Mouse (Mus musculus): ENCODE data around the gene Evc2. TPM values are rescaled to one million over a fixed set of nuclear protein-coding genes. Genes with fewer than 3 reads are reported as not detected.
A peak's percentile ranks its signal among the peaks of the same experiment; 100 is the strongest.

Evc2 gene
- polyA plus RNA-seq, 1 experiment from 2014 or later, result 1.9 TPM

- no peaks in the 10 kb centered on the region for H3K9me3 ChIP-seq (replicated peaks)
- H3K9ac ChIP-seq, result no peak overlapping the region
- H3K4me2 ChIP-seq, result no peak overlapping the region
- no peak for ATAC-seq (ENCODE audit: low read depth)
- no peaks in the 10 kb centered on the region for H3K27me3 ChIP-seq
- 0 out of 2 replicates have a peak, but pooled peaks cover 4% of the 10 kb centered on the region for H3K36me3 ChIP-seq
- H3K27ac ChIP-seq, result no peak overlapping the region
- H3K4me3 ChIP-seq (replicated peaks), result no peak overlapping the region
- no peaks in the 10 kb centered on the region for H3K4me1 ChIP-seq (replicated peaks)
- DNase-seq, result no peak
Measured at GRCm38 (mm10) chr5:37365751-37366150, 27.5 kb downstream of the Evc2 start.

GRCm38 (mm10) chr5:37368796-37369195 lies 30.5 kb downstream of the Evc2 start:
- no peak overlapping the region for H3K27ac ChIP-seq
- no peak for DNase-seq
- no peak overlapping the region for H3K4me2 ChIP-seq
- 73% methylated on average over 8 of the region's 8 CpGs for WGBS (ENCODE audit: insufficient replicate concordance)
- H3K36me3 ChIP-seq, result peaks cover 10% of the 10 kb centered on the region; the same call in 1 of the 2 replicates
- no peak for ATAC-seq (ENCODE audit: low read depth)
- no peak overlapping the region for H3K9ac ChIP-seq
- no peaks in the 10 kb centered on the region for H3K9me3 ChIP-seq (replicated peaks)
- H3K4me3 ChIP-seq (replicated peaks), result no peak overlapping the region
- H3K4me1 ChIP-seq (replicated peaks), result no peaks in the 10 kb centered on the region
- H3K27me3 ChIP-seq, result no peaks in the 10 kb centered on the region

- no peak overlapping the region for H3K4me3 ChIP-seq (replicated peaks)
- 67% methylated on average over 7 of the region's 7 CpGs for WGBS (ENCODE audit: insufficient replicate concordance)
Measured at GRCm38 (mm10) chr5:37377376-37377775, 39.1 kb downstream of the Evc2 start.

GRCm38 (mm10) chr5:37380641-37381040 lies 42.3 kb downstream of the Evc2 start:
- H3K4me3 ChIP-seq (replicated peaks), result no peak overlapping the region
- no peak overlapping the region for H3K27ac ChIP-seq
- no peaks in the 10 kb centered on the region for H3K4me1 ChIP-seq (replicated peaks)
- H3K27me3 ChIP-seq, result no peaks in the 10 kb centered on the region
- DNase-seq, result no peak
- WGBS (ENCODE audit: insufficient replicate concordance), result 70% methylated on average over 4 of the region's 4 CpGs
- peaks cover 4% of the 10 kb centered on the region; the same call in 1 of the 2 replicates for H3K36me3 ChIP-seq
- H3K9me3 ChIP-seq (replicated peaks), result no peaks in the 10 kb centered on the region
- no peak overlapping the region for H3K9ac ChIP-seq
- H3K4me2 ChIP-seq, result no peak overlapping the region
- ATAC-seq (ENCODE audit: low read depth), result no peak

More at GRCm38 (mm10) chr5:37377376-37377775, 39.1 kb downstream of the Evc2 start:
- no peaks in the 10 kb centered on the region for H3K4me1 ChIP-seq (replicated peaks)
- DNase-seq (no peak), ATAC-seq (ENCODE audit: low read depth) (no peak)
- H3K9ac ChIP-seq, result no peak overlapping the region
- peaks cover 4% of the 10 kb centered on the region; the same call in 1 of the 2 replicates for H3K36me3 ChIP-seq
- no peaks in the 10 kb centered on the region for H3K9me3 ChIP-seq (replicated peaks)
- no peak overlapping the region for H3K27ac ChIP-seq
- H3K27me3 ChIP-seq, result no peaks in the 10 kb centered on the region
- no peak overlapping the region for H3K4me2 ChIP-seq

GRCm38 (mm10) chr5:37383570-37383969 lies 45.3 kb downstream of the Evc2 start:
- 74% methylated on average over 3 of the region's 3 CpGs for WGBS (ENCODE audit: insufficient replicate concordance)

GRCm38 (mm10) chr5:37388646-37389045 lies 50.3 kb downstream of the Evc2 start:
- 65% methylated on average over 3 of the region's 3 CpGs for WGBS (ENCODE audit: insufficient replicate concordance)
- DNase-seq (no peak), ATAC-seq (ENCODE audit: low read depth) (no peak)
- H3K4me3 ChIP-seq (replicated peaks), result no peak overlapping the region
- no peak overlapping the region for H3K9ac ChIP-seq
- H3K27ac ChIP-seq, result no peak overlapping the region
- no peaks in the 10 kb centered on the region for H3K27me3 ChIP-seq
- H3K4me1 ChIP-seq (replicated peaks), result peaks cover 9% of the 10 kb centered on the region
- no peaks in the 10 kb centered on the region for H3K36me3 ChIP-seq
- H3K4me2 ChIP-seq, result no peak overlapping the region
- H3K9me3 ChIP-seq (replicated peaks), result no peaks in the 10 kb centered on the region

More at GRCm38 (mm10) chr5:37383570-37383969, 45.3 kb downstream of the Evc2 start:
- no peak overlapping the region for H3K4me3 ChIP-seq (replicated peaks)
- ATAC-seq (ENCODE audit: low read depth) (no peak), DNase-seq (no peak)
- H3K9ac ChIP-seq, result no peak overlapping the region
- H3K9me3 ChIP-seq (replicated peaks), result no peaks in the 10 kb centered on the region
- H3K4me2 ChIP-seq, result no peak overlapping the region
- H3K27ac ChIP-seq, result no peak overlapping the region
- no peaks in the 10 kb centered on the region for H3K27me3 ChIP-seq
- H3K36me3 ChIP-seq, result peaks cover 4% of the 10 kb centered on the region; the same call in 1 of the 2 replicates
- no peaks in the 10 kb centered on the region for H3K4me1 ChIP-seq (replicated peaks)

GRCm38 (mm10) chr5:37389808-37390495 lies 51.7 kb downstream of the Evc2 start:
- H3K4me3 ChIP-seq (replicated peaks), result no peak overlapping the region
- DNase-seq (no peak), ATAC-seq (ENCODE audit: low read depth) (no peak)
- H3K9ac ChIP-seq, result no peak overlapping the region
- H3K36me3 ChIP-seq, result no peaks in the 10 kb centered on the region
- peaks cover 9% of the 10 kb centered on the region for H3K4me1 ChIP-seq (replicated peaks)
- no peak overlapping the region for H3K27ac ChIP-seq
- no peaks in the 10 kb centered on the region for H3K9me3 ChIP-seq (replicated peaks)
- 64% methylated on average over 13 of the region's 13 CpGs for WGBS (ENCODE audit: insufficient replicate concordance)
- H3K4me2 ChIP-seq, result no peak overlapping the region
- no peaks in the 10 kb centered on the region for H3K27me3 ChIP-seq

- no peaks in the 10 kb centered on the region; the same call in 1 of the 2 replicates for H3K36me3 ChIP-seq
- DNase-seq (peak; percentile 3), ATAC-seq (ENCODE audit: low read depth) (peak; percentile 78)
- H3K9ac ChIP-seq, result no peak overlapping the region
- 49% methylated on average over 10 of the region's 10 CpGs for WGBS (ENCODE audit: insufficient replicate concordance)
- H3K4me1 ChIP-seq (replicated peaks), result peaks cover 9% of the 10 kb centered on the region
- H3K4me2 ChIP-seq, result no peak overlapping the region
- no peaks in the 10 kb centered on the region for H3K9me3 ChIP-seq (replicated peaks)
- no peaks in the 10 kb centered on the region for H3K27me3 ChIP-seq
- no peak overlapping the region for H3K27ac ChIP-seq
- no peak overlapping the region for H3K4me3 ChIP-seq (replicated peaks)
Measured at GRCm38 (mm10) chr5:37390923-37391322, 52.6 kb downstream of the Evc2 start.

GRCm38 (mm10) chr5:37391901-37392300 lies 53.6 kb downstream of the Evc2 start:
- no peak for DNase-seq
- Histone ChIP-seq H3K9me3 (replicated peaks) (no peaks in the 10 kb centered on the region), H3K27me3 (no peaks in the 10 kb centered on the region), H3K36me3 (no peaks in the 10 kb centered on the region; the same call in 1 of the 2 replicates), H3K4me3 (replicated peaks) (no peak overlapping the region), H3K9ac (no peak overlapping the region), H3K4me2 (no peak overlapping the region), H3K4me1 (replicated peaks) (peaks cover 9% of the 10 kb centered on the region), H3K27ac (no peak overlapping the region)
- ATAC-seq (ENCODE audit: low read depth), result no peak
- WGBS (ENCODE audit: insufficient replicate concordance), result 85% methylated on average over 10 of the region's 10 CpGs

- no peak for DNase-seq
- no peak for ATAC-seq (ENCODE audit: low read depth)
- 78% methylated on average over 22 of the region's 22 CpGs for WGBS (ENCODE audit: insufficient replicate concordance)
- H3K27me3 ChIP-seq, result no peaks in the 10 kb centered on the region
- H3K4me2 ChIP-seq, result no peak overlapping the region
- H3K36me3 ChIP-seq, result peaks cover 4% of the 10 kb centered on the region; the same call in 1 of the 2 replicates
- H3K27ac ChIP-seq, result no peak overlapping the region
- no peak overlapping the region for H3K9ac ChIP-seq
- H3K4me1 ChIP-seq (replicated peaks), result peaks cover 9% of the 10 kb centered on the region
- H3K9me3 ChIP-seq (replicated peaks), result no peaks in the 10 kb centered on the region
- H3K4me3 ChIP-seq (replicated peaks), result no peak overlapping the region
Measured at GRCm38 (mm10) chr5:37395172-37396030, 57.1 kb downstream of the Evc2 start.

GRCm38 (mm10) chr5:37419028-37419427 lies 80.7 kb downstream of the Evc2 start:
- H3K4me2 ChIP-seq, result no peak overlapping the region
- H3K27me3 ChIP-seq, result no peaks in the 10 kb centered on the region
- no peak overlapping the region for H3K9ac ChIP-seq
- no peaks in the 10 kb centered on the region for H3K36me3 ChIP-seq
- H3K4me1 ChIP-seq (replicated peaks), result no peaks in the 10 kb centered on the region
- no peak overlapping the region for H3K4me3 ChIP-seq (replicated peaks)
- no peak overlapping the region for H3K27ac ChIP-seq
- WGBS (ENCODE audit: insufficient replicate concordance), result 63% methylated on average over 6 of the region's 6 CpGs
- no peaks in the 10 kb centered on the region for H3K9me3 ChIP-seq (replicated peaks)
- DNase-seq, result no peak
- no peak for ATAC-seq (ENCODE audit: low read depth)
